Mouse (Mus musculus): Measurements from ENCODE around the gene Tec. TPM values are rescaled to one million over a fixed set of nuclear protein-coding genes. Genes with fewer than 3 reads are reported as not detected.

Gene Tec
- polyA plus RNA-seq, 1 experiment from 2014 or later = 7.9 TPM

- no peak for ATAC-seq (ENCODE audit: insufficient number of reproducible peaks, low FRiP score, low TSS enrichment, low read depth)
- H3K27ac ChIP-seq (replicated peaks) = no peak overlapping the region
- H3K27me3 ChIP-seq = no peaks in the 10 kb centered on the region
- 84% methylated on average over 7 of the region's 7 CpGs for WGBS
- H3K9ac ChIP-seq = no peak overlapping the region
- H3K4me3 ChIP-seq (replicated peaks) = no peak overlapping the region
- no peak overlapping the region for H3K4me2 ChIP-seq (replicated peaks)
- no peaks in the 10 kb centered on the region for H3K9me3 ChIP-seq (replicated peaks)
- H3K4me1 ChIP-seq = no peaks in the 10 kb centered on the region
- no peaks in the 10 kb centered on the region for H3K36me3 ChIP-seq
Measured at GRCm38 (mm10) chr5:72748659-72749265, 119.5 kb downstream of the Tec start.

- WGBS = 50% methylated on average over 4 of the region's 4 CpGs
- no peaks in the 10 kb centered on the region for H3K9me3 ChIP-seq (replicated peaks)
- ATAC-seq (ENCODE audit: insufficient number of reproducible peaks, low FRiP score, low TSS enrichment, low read depth) = no peak
- no peaks in the 10 kb centered on the region for H3K36me3 ChIP-seq
- no peak overlapping the region for H3K27ac ChIP-seq (replicated peaks)
- no peak overlapping the region for H3K9ac ChIP-seq
- no peaks in the 10 kb centered on the region for H3K27me3 ChIP-seq
- no peak overlapping the region for H3K4me3 ChIP-seq (replicated peaks)
- no peak overlapping the region for H3K4me2 ChIP-seq (replicated peaks)
- no peaks in the 10 kb centered on the region for H3K4me1 ChIP-seq
Measured at GRCm38 (mm10) chr5:72747384-72747783, 120.9 kb downstream of the Tec start.

DNA sequence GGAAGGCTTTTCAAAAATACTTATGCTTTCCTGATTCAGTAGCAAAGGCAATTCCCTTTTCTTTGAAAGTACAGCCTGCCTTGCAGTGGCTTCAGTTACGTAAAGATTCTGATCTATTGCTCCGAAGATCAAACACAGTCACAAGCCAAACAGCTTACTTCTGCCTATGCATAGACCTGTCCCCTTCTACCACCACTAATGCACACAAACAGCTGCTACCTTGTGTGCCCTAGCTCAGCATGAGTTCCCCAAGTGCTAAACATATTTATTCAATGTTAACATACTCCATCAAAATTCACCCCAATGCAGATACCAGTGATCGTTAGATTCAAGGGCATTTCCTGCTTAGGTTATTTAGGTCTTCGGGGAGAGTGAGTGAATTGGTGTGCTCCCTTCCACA lies 121.8 kb downstream of the Tec start:
- no peaks in the 10 kb centered on the region for H3K27me3 ChIP-seq
- no peak for ATAC-seq (ENCODE audit: insufficient number of reproducible peaks, low FRiP score, low TSS enrichment, low read depth)
- H3K4me2 ChIP-seq (replicated peaks) = no peak overlapping the region
- WGBS = 66% methylated on average over 4 of the region's 4 CpGs
- no peak overlapping the region for H3K4me3 ChIP-seq (replicated peaks)
- H3K4me1 ChIP-seq = no peaks in the 10 kb centered on the region
- H3K9ac ChIP-seq = no peak overlapping the region
- no peak overlapping the region for H3K27ac ChIP-seq (replicated peaks)
- H3K9me3 ChIP-seq (replicated peaks) = no peaks in the 10 kb centered on the region
- H3K36me3 ChIP-seq = no peaks in the 10 kb centered on the region

GRCm38 (mm10) chr5:72743103-72743502 lies 125.2 kb downstream of the Tec start:
- H3K9ac ChIP-seq = no peak overlapping the region
- H3K27ac ChIP-seq (replicated peaks) = no peak overlapping the region
- no peak overlapping the region for H3K4me3 ChIP-seq (replicated peaks)
- no peaks in the 10 kb centered on the region for H3K4me1 ChIP-seq
- H3K36me3 ChIP-seq = no peaks in the 10 kb centered on the region
- no peaks in the 10 kb centered on the region for H3K9me3 ChIP-seq (replicated peaks)
- no peaks in the 10 kb centered on the region for H3K27me3 ChIP-seq
- WGBS = 88% methylated on average over 6 of the region's 6 CpGs
- no peak for ATAC-seq (ENCODE audit: insufficient number of reproducible peaks, low FRiP score, low TSS enrichment, low read depth)
- H3K4me2 ChIP-seq (replicated peaks) = no peak overlapping the region

DNA sequence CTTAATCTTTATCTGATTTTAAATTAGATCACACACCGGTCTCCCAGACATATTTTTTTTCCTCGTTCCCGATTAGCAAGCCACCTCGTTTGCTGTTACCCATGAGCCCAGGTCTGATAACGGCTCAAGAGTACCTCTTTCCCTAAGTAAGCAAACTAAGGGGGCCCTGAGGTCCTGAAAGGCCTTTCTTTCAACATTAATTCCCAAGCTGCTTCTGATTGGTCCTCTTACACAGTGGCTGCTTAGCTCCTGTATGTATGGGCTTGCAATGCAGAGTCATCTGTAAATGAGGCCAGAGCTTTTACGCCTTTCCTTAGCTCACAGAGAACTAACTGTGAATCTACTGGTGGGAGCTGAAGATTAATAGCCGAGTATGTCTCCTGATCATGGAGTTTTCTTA lies 131.4 kb downstream of the Tec start:
- Histone ChIP-seq H3K4me1 (no peaks in the 10 kb centered on the region), H3K27ac (replicated peaks) (no peak overlapping the region), H3K4me2 (replicated peaks) (no peak overlapping the region), H3K36me3 (no peaks in the 10 kb centered on the region), H3K27me3 (no peaks in the 10 kb centered on the region), H3K4me3 (replicated peaks) (no peak overlapping the region), H3K9me3 (replicated peaks) (no peaks in the 10 kb centered on the region), H3K9ac (no peak overlapping the region)
- 72% methylated on average over 7 of the region's 7 CpGs for WGBS
- no peak for ATAC-seq (ENCODE audit: insufficient number of reproducible peaks, low FRiP score, low TSS enrichment, low read depth)

DNA sequence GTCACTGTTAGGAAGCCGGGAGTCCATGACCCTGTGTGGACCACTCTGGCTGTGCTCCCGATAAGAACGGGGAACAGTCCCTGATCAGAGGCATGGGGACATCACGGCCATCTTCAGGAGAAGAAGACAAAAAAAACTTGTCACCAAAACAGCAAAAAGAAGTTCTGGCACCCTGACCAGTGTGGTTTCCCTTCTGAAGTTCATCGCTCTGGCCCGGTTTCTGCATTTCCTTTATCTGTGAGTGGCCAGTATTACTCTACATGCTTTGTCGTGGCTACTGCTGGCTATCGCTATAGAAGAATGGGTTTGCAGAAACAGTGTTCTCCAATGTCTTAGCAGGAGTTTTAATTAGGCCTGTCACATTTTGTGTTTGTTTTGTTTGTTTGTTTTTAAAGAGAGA lies 131.8 kb downstream of the Tec start:
- no peak for ATAC-seq (ENCODE audit: insufficient number of reproducible peaks, low FRiP score, low TSS enrichment, low read depth)
- no peak overlapping the region for H3K9ac ChIP-seq
- no peak overlapping the region for H3K4me2 ChIP-seq (replicated peaks)
- no peaks in the 10 kb centered on the region for H3K9me3 ChIP-seq (replicated peaks)
- WGBS = 81% methylated on average over 8 of the region's 8 CpGs
- H3K4me3 ChIP-seq (replicated peaks) = no peak overlapping the region
- H3K4me1 ChIP-seq = no peaks in the 10 kb centered on the region
- no peaks in the 10 kb centered on the region for H3K36me3 ChIP-seq
- no peaks in the 10 kb centered on the region for H3K27me3 ChIP-seq
- H3K27ac ChIP-seq (replicated peaks) = no peak overlapping the region

DNA sequence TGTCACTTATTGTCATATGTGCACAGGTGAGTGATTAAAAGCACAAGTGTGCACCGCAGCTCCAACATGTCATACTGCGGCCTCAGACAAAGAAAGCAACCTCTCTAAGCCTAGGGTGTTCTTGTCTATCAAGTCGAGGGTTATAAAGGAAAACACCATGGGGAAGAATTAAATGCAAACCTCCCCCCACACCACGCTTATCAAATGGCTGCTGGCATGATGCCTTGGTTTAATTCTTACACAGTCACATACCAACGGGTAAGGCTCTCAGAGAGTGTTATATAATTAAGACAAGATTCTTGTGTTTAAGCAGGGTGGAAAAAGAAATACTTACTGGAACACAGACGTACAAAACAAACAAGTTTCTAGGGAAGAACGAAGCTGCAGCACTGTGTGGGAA lies 132.5 kb downstream of the Tec start:
- no peaks in the 10 kb centered on the region for H3K9me3 ChIP-seq (replicated peaks)
- H3K27me3 ChIP-seq = no peaks in the 10 kb centered on the region
- 45% methylated on average over 7 of the region's 7 CpGs for WGBS
- no peak overlapping the region for H3K27ac ChIP-seq (replicated peaks)
- ATAC-seq (ENCODE audit: insufficient number of reproducible peaks, low FRiP score, low TSS enrichment, low read depth) = no peak
- no peaks in the 10 kb centered on the region for H3K4me1 ChIP-seq
- no peaks in the 10 kb centered on the region for H3K36me3 ChIP-seq
- no peak overlapping the region for H3K9ac ChIP-seq
- no peak overlapping the region for H3K4me3 ChIP-seq (replicated peaks)
- no peak overlapping the region for H3K4me2 ChIP-seq (replicated peaks)

DNA sequence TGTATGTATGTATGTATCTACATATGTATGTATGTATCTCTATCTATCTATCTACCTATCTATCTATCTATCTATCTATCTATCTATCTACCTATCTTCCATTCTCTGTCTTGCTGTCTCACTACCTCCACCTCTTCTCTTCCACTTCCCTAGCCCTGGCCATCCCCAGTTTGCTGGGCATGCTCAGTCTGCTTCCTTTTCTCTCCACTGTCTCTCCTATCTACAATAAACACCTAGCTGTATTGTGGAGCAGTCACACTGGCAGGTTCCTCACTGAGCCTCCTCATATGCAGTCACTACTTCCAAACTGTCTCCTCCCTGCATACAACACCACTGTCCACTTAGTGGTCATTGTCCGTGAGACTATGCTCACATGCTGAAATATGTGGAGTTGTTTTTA lies 135.4 kb downstream of the Tec start:
- no peaks in the 10 kb centered on the region for H3K27me3 ChIP-seq
- H3K4me3 ChIP-seq (replicated peaks) = no peak overlapping the region
- H3K9me3 ChIP-seq (replicated peaks) = no peaks in the 10 kb centered on the region
- no peak overlapping the region for H3K9ac ChIP-seq
- H3K27ac ChIP-seq (replicated peaks) = no peak overlapping the region
- no peaks in the 10 kb centered on the region for H3K36me3 ChIP-seq
- H3K4me2 ChIP-seq (replicated peaks) = no peak overlapping the region
- WGBS = 81% methylated on average over 1 of the region's 1 CpGs
- ATAC-seq (ENCODE audit: insufficient number of reproducible peaks, low FRiP score, low TSS enrichment, low read depth) = no peak
- H3K4me1 ChIP-seq = no peaks in the 10 kb centered on the region

DNA sequence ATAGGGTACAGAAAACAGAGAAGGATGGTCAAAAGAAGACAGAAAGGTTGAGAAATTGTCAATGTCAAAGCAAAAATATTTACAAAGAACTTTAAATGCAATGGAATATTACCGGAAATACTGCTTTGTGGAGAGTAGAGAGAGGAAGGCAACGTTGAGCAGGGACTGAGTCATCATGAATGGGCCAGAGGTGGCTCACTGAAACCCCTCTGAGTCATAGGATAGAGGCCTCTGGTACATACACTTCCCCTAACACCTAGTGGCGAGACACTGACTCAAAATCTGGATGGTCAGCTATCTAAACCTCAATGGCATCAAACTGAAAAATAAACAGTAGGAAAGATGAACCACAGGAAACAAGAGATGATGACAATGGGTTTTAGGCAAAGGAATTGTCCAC lies 142.9 kb downstream of the Tec start:
- H3K9ac ChIP-seq = no peak overlapping the region
- H3K27me3 ChIP-seq = no peaks in the 10 kb centered on the region
- no peak overlapping the region for H3K4me2 ChIP-seq (replicated peaks)
- H3K27ac ChIP-seq (replicated peaks) = no peak overlapping the region
- no peaks in the 10 kb centered on the region for H3K4me1 ChIP-seq
- WGBS = 79% methylated on average over 3 of the region's 3 CpGs
- ATAC-seq (ENCODE audit: insufficient number of reproducible peaks, low FRiP score, low TSS enrichment, low read depth) = no peak
- H3K36me3 ChIP-seq = no peaks in the 10 kb centered on the region
- H3K4me3 ChIP-seq (replicated peaks) = no peak overlapping the region
- no peaks in the 10 kb centered on the region for H3K9me3 ChIP-seq (replicated peaks)

- Histone ChIP-seq H3K36me3 (no peaks in the 10 kb centered on the region), H3K4me1 (no peaks in the 10 kb centered on the region), H3K4me3 (replicated peaks) (no peak overlapping the region), H3K4me2 (replicated peaks) (no peak overlapping the region), H3K27me3 (no peaks in the 10 kb centered on the region), H3K9me3 (replicated peaks) (no peaks in the 10 kb centered on the region), H3K27ac (replicated peaks) (no peak overlapping the region), H3K9ac (no peak overlapping the region)
- 59% methylated on average over 2 of the region's 2 CpGs for WGBS
- no peak for ATAC-seq (ENCODE audit: insufficient number of reproducible peaks, low FRiP score, low TSS enrichment, low read depth)
Measured at GRCm38 (mm10) chr5:72723429-72723828, 144.9 kb downstream of the Tec start.

- no peak for ATAC-seq (ENCODE audit: insufficient number of reproducible peaks, low FRiP score, low TSS enrichment, low read depth)
- H3K27ac ChIP-seq (replicated peaks) = no peak overlapping the region
- no peak overlapping the region for H3K9ac ChIP-seq
- WGBS = 40% methylated on average over 7 of the region's 7 CpGs
- H3K27me3 ChIP-seq = no peaks in the 10 kb centered on the region
- no peaks in the 10 kb centered on the region for H3K4me1 ChIP-seq
- no peaks in the 10 kb centered on the region for H3K36me3 ChIP-seq
- no peak overlapping the region for H3K4me3 ChIP-seq (replicated peaks)
- no peak overlapping the region for H3K4me2 ChIP-seq (replicated peaks)
- no peaks in the 10 kb centered on the region for H3K9me3 ChIP-seq (replicated peaks)
Measured at GRCm38 (mm10) chr5:72720587-72720986, 147.7 kb downstream of the Tec start.

- 19% methylated on average over 4 of the region's 4 CpGs for WGBS
- Histone ChIP-seq H3K4me3 (replicated peaks) (no peak overlapping the region), H3K4me2 (replicated peaks) (no peak overlapping the region), H3K4me1 (no peaks in the 10 kb centered on the region; the same call in 1 of the 2 replicates), H3K27me3 (no peaks in the 10 kb centered on the region), H3K9ac (no peak overlapping the region), H3K36me3 (no peaks in the 10 kb centered on the region), H3K27ac (replicated peaks) (no peak overlapping the region), H3K9me3 (replicated peaks) (no peaks in the 10 kb centered on the region)
- no peak for ATAC-seq (ENCODE audit: insufficient number of reproducible peaks, low FRiP score, low TSS enrichment, low read depth)
Measured at GRCm38 (mm10) chr5:72710572-72711278, 157.6 kb downstream of the Tec start.
